Mouse (Mus musculus): ENCODE results near the gene L3mbtl1.

Gene L3mbtl1

DNA sequence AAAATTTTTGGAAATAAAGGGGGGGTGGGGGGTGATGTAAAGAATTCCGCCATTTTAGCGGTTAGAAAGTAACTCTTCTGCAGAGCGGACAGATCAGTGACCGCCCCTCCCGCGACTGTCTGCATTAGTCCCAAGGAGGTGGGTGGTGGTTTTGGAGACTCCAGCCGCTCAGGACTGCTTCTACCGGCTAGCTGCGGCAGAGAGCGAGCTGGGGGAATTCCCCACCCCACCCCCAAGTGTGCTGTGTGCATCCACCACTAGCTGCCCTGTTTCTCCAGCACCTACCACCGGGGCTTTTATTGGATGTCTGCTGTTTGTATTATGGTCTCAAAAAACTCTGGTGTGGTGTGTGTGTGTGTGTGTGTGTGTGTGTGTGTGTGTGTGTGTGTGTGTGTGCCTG is 659 bp downstream of the L3mbtl1 start:
- DNase-seq (ENCODE audit: low spot score), result no peak

DNA sequence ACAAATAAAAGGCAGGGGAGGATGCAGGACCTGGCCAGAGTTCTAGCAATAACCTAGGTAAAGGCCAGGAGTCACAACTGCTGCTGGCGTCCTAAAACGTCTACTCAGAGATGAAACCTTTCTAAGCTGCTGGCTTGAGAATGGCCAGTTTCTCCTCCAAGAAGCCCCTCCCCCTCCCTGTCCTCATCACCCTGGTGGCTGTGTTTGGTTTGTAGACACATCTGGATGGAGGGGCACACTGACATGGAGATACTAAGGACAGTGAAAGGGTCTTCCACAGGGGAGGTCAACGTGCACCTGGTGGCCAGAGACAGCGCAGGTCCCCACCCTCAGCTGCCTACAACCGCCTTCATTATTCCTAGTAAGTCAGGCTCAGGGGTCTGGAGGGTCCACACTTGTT is 3.7 kb downstream of the L3mbtl1 start:
- DNase-seq (ENCODE audit: low spot score), result no peak

GRCm38 (mm10) chr2:162947736-162948135 is 4.5 kb downstream of the L3mbtl1 start:
- DNase-seq (ENCODE audit: low spot score), result peak; percentile 58

DNA sequence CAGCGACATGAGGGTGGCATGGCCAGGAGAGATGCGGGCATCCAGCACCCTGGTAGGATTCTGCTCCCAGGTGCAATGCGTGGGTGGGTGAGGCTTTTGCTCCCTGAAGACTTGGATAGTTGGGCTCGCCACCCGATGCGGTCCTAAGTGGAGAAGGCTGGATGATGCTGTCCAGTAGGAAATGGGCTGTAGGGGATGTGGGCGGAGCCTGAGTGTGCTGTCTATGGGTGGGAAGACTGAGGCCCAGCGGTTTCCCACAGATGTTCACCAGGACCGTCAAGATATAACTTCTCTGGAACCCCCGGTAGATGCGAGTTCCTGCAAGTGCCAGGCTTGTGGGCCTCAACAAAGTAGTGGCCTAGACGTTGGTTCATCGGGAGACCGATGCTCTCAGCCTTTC is 4.9 kb downstream of the L3mbtl1 start:
- no peak for DNase-seq (ENCODE audit: low spot score)

DNA sequence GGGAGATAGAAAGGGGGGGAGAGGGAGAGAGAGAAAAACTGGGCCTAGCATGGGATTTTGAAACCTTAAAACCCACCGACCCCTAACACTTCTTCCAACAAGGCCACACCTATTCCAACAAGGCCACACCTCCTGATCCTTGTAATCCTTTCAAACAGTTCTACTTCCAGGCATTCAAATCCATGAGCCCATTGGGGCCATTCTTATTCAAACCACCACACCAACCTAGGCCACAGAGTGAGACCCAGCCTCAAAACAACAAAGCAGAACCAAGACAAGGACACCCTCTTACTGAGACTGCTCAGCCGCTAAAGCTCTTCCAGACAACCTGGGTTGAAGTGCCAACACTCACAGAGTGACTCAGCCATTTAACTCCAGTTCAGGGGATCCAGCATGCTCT is 7.5 kb downstream of the L3mbtl1 start:
- DNase-seq (ENCODE audit: low spot score), result no peak

DNA sequence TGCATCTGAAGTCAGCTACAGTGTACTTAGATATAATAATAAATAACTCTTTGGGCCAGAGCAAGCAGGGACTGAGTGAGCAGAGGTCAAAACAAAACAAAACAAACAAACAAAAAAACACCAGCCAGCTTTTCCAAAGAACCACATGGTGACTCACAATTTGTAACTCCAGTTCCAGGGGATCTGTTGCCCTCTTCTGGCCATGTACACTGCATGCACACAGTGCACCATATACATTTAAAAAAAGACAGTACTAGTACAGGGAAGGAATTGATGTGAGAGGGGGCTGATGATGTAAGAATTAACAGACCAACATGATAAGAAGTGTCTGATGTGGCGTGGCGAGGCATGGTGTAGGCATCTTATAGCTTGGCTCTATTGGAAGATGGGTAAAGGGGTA is 13.6 kb downstream of the L3mbtl1 start:
- DNase-seq (ENCODE audit: low spot score), result no peak

GRCm38 (mm10) chr2:162961321-162961720 is 18.0 kb downstream of the L3mbtl1 start:
- DNase-seq (ENCODE audit: low spot score), result no peak

- no peak for DNase-seq (ENCODE audit: low spot score)
Observed at GRCm38 (mm10) chr2:162966734-162967133, 23.5 kb downstream of the L3mbtl1 start.

- peak; percentile 30 for DNase-seq (ENCODE audit: low spot score)
Observed at GRCm38 (mm10) chr2:162968357-162968756, 25.1 kb downstream of the L3mbtl1 start.

- no peak for DNase-seq (ENCODE audit: low spot score)
Observed at GRCm38 (mm10) chr2:162969101-162969500, 25.8 kb downstream of the L3mbtl1 start.

DNA sequence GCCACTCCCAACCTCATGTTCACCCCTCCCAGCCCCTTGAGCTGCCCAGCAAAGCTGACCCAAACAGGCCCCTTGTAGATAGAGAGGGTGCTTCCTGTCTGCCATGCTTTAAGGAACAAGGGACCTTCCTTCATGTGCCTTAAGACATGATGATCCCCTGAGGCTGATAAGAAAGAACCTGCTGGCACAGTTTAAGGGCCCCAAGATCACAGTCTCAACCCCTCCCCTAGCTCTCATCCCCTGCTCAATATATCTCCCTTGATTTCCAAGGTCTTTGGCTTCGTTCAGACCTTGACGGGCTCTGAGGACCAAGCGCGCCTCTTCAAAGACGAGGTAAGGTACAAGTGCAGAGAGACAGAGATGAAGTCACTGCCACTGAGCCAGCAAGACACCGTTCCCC is 27.6 kb downstream of the L3mbtl1 start:
- no peak for DNase-seq (ENCODE audit: low spot score)

DNA sequence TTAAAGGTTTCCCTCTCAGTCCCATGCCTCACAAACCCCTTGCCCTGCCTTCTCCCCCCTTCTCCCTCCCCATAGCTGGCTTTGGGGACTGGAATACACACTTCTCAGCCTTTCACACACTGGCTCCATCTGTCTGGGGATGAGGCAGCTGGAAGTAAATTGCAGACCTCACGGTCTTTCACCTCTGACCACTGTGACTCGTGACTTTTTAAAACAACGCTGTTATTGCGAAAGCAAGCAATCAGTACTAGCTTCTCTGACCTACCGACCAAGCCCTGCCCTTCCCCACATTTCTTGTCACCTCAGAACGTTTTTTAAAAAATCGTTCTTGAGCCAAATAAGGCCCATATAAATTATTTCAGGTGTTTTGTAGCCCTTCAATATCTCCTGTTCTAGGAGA is 29.5 kb downstream of the L3mbtl1 start:
- no peak for DNase-seq (ENCODE audit: low spot score)

DNA sequence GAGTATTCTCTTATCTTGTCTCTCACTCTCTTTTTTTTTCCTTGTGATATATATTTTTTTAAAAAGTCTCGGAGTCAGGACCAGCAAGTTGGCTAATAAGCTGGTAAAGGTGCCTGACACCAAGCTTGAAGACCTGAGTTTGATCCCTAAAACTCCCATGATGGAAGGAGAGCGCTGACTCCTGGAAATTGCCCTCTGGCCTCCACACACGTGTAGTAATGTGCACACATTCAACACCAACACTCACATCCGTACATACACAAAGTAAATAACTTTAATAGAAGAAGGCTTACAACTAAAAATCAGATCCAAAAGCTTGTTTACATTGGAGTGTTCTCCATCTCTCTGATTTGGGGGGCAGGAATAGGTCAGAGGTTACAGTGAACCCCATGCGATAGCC is 29.9 kb downstream of the L3mbtl1 start:
- DNase-seq (ENCODE audit: low spot score), result no peak

DNA sequence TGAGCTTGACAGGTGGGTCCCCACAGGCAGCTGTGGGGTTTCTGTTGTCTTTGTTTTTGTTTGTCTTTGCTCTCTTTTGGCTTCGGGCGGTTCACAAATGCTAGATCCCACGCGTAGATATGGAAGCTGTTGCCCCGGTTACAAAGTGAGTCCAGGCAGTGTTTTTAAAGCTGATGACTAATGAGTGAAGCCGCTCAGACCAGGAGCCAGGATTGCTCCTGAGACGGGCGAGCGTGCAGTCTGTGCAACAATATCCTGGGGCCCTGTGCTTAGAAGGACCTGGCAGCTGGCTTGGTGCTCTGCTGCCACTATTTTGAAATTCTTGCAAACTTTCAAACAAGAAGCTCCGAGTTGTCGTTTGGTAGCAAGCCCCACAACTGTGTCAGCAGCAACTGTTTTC is 30.4 kb downstream of the L3mbtl1 start:
- peak; percentile 45 for DNase-seq (ENCODE audit: low spot score)

GRCm38 (mm10) chr2:162975157-162975775 is 32.0 kb downstream of the L3mbtl1 start:
- no peak for DNase-seq (ENCODE audit: low spot score)

DNA sequence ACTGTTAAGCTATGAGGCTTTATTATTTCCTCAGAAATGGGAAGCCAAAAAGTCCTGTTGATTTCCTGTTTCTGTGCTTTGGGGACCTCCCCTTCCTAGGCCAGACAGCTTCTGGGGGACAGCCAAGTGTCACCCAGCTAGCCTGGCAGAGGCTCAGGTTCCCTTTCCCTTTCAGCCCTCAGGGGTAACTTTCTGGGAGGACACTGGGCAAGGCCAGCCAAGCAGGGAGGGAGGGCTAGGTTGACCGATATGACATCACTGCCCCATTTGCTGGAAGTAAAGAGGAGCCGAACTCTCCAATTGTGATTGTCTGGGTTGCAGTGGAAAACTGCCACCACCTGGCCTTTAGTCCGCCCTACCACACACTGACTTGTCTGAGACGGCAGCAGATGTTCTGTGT is 32.7 kb downstream of the L3mbtl1 start:
- no peak for DNase-seq (ENCODE audit: low spot score)

GRCm38 (mm10) chr2:162984381-162984780 is 41.1 kb downstream of the L3mbtl1 start:
- no peak for DNase-seq (ENCODE audit: low spot score)

DNA sequence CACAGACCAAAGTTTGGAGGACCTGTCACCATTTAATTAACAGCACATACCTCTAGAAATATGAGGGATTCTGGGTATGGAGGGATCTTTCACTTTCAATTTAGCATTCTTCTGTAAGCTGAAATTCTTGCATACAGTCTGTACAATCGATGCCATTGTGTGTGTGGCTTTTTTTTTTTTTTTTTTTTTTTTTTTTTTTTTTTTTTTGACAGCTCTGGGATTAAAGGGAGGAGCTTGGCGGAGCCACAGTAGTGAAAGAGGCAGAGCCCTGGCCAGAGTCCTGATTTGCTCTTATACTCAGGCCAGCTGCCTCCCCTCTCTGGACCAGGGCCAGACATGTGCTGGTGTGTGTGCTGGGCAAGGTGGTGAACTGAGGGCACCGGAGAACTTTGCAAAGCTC is 42.7 kb downstream of the L3mbtl1 start:
- peak; percentile 34 for DNase-seq (ENCODE audit: low spot score)

GRCm38 (mm10) chr2:162986764-162987163 is 43.5 kb downstream of the L3mbtl1 start:
- DNase-seq (ENCODE audit: low spot score), result no peak

GRCm38 (mm10) chr2:162987218-162987617 is 43.9 kb downstream of the L3mbtl1 start, which contains the start of gene Sgk2:
Sgk2 (plus strand) TSS chr2:162987330.
- peak; percentile 24 for DNase-seq (ENCODE audit: low spot score)

- DNase-seq (ENCODE audit: low spot score), result no peak
Observed at GRCm38 (mm10) chr2:162988235-162988634, 45.0 kb downstream of the L3mbtl1 start.

- no peak for DNase-seq (ENCODE audit: low spot score)
Observed at GRCm38 (mm10) chr2:162991394-162992083, 48.3 kb downstream of the L3mbtl1 start.

- no peak for DNase-seq (ENCODE audit: low spot score)
Observed at GRCm38 (mm10) chr2:162992084-162992437, 48.8 kb downstream of the L3mbtl1 start.
